Mouse (Mus musculus) adrenal gland (tissue): ENCODE results near the gene Olfr434.
"Not testable (repeated sequence)": the region's sequence is repeated elsewhere in the genome, so short reads cannot be mapped to it uniquely, and the experiment has no call there.

Experiments used
- intact Hi-C: fragments of 180-260 bp; cut with DNase I; formaldehyde crosslinking; loops from one replicate; pipeline ENCODE4 v1.15.1; 2025
- long read RNA-seq, 2 experiments: library from polyadenylated mRNA; unstranded; transcript quantifications; one replicate each; pipeline ENCODE4 v2.0.0; 2020; ENCODE audit warnings: borderline replicate concordance in 1 of 2; ENCODE audit not compliant: insufficient replicate concordance in 1 of 2

Gene Olfr434
- long read RNA-seq, experiment 1: 0 reads
- long read RNA-seq, experiment 2: 0 reads

DNA sequence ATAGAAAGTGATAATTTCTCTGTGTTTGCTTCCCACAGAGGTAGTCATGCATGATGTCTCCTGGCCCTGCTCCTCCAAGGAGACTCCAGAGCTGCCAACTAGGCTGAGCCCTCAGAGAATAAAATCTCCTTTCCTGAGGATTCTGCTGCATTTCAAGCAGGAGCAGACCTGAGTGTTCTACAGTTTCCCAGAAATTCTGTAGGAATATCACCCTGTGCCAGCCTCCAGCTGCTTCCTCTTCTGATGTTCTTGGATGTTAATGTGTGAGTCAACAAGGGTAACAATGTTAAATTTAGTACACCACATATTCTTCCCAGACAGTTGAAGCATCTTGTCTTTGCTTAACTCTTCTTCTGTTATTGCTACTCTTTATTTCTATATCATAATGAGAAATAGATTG lies at the start of gene Olfr434:
TSS of gene Olfr434 (plus strand) at position 149 of the 400 bp plus-strand sequence.
- intact Hi-C loops: not testable (repeated sequence)

DNA sequence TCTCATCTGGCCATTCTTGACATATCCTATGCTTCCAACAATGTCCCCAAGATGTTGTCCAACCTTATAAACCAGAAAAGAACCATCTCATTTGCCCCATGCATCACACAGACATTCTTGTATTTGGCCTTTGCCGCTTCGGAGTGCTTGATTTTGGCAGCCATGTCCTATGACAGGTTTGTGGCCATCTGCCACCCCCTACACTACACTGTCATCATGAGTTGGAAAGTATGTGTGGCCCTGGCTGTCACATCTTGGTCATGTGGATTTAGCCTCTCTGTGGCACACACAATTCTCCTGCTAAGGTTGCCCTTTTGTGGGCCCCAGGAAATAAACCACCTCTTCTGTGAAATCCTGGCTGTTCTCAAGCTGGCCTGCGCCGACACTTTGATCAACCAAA lies 45.6 kb upstream of the Olfr434 start:
- intact Hi-C loops: no loop called here

DNA sequence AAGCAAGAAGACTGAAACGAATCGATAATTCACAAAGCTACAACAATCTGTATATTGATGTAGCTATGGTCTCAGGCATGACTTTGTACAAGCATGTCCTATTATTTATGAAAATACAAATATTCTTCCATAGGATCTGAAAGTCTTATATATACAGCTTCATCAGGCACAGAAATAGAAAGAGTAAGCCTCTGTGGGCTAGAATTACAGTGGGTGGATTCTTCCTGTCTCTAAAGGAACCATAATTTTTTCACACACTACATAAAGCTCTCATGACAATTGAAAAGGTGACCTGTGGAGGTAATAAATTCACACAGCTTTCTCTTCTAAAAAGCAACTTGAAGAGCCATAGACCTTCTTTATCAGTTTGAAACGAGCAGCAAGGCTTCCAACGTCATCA lies 41.0 kb upstream of the Olfr434 start, which contains the start of gene Olfr13:
TSS of gene Olfr13 (plus strand) at position 301 of the 400 bp plus-strand sequence.
- intact Hi-C loops: no loop called here

DNA sequence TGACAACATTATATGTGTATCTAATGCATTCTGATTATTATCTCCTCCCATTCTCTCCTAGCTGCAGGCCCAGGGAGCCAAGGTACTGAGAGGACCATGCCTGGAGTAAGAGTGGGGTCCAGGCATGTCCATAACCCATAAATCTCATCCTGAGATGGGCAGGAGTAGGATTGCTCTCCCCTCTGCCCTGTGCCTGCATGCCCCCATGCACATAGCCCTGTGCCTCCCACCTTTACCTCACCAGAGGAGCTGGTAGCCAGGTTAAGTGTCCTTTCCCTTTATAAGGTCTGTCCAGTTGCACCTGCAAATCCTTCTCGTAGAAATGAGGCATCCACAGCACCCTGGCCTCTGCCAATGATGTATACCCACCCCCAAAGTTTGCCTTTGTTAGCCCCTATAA lies 34.7 kb upstream of the Olfr434 start:
- intact Hi-C loops: no loop called here

DNA sequence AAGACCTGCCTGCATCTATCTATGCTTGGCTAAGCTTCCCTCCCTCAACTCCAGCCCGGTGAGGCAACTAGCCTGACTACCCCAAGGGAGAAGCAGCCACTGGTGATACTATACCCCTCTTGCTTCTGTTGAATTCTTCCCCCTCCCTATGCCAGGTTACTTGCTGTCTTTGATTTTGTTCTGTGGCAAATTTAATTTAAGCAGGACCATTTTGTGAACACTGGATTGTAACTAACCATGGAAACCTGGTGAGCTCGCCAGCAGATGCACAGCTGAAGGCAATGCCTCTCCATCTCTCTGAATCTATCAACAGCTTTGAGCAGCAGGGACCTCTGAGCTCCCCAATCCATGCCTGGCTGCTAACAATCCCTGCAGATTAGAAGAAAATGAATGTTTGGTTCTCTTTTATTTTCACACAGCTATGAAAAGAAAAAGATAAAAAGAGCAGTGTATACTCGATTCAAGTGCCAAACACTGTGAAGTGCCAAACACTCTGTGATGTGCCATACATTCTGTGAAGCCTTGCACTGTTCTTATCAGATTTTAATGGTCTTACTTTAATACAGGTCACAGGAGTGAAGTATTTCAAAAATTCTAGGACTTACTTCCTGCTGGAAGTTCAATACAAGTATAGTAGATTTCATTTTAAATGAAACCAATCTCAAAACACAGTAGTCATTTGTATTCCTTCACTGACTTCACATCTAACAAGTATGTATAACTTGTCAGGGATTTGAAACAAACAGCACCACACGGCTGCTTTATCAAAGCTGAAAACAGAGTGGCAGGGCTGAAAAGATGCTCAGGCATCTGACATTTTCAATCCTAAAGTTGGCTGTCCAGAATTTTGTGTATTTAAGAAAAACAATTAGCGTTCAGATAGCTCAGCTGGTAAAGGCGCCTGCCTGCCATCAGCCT lies 34.0 kb upstream of the Olfr434 start:
- intact Hi-C loops: no loop called here

DNA sequence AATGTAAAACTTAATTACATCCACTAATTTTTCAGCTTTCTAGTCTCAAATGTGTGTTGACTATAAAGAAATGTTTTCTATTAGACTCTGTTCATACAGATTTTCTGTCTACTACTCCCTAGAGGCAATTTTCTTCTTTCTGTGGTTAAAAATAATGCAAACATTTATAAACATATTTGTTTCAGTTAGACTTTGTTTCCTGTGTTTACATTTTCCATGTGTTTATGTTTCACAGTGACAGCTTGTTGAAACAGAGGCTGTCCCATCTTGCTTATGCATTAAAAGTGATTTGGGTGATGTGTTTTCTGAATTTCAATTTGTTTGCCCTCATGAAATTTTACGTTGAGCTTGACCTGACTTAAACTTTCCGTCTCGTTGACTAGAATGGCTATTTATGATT lies 21.8 kb upstream of the Olfr434 start:
- intact Hi-C loops: no loop called here

DNA sequence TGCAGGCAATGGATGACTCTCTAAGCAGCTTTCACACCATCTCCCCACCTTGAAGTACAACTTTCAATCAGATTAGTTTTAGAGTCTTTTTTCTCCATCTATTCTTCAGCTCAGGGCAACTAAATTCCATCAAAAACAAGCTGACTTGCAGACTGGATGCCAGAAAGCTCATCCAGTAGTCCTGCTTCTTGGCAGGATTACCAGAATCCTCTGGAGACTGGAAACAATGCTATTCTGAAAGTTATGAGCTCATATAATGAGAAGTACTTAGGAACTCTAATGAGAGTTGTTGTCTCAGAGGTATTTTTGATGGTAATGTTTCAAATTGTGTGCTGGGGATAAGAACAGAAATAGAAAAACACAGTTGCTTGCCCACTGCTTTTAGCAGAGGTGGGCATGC lies 16.0 kb upstream of the Olfr434 start, which contains the start of gene Olfr435:
TSS of gene Olfr435 (plus strand) at position 366 of the 400 bp plus-strand sequence.
- intact Hi-C loops: no loop called here

DNA sequence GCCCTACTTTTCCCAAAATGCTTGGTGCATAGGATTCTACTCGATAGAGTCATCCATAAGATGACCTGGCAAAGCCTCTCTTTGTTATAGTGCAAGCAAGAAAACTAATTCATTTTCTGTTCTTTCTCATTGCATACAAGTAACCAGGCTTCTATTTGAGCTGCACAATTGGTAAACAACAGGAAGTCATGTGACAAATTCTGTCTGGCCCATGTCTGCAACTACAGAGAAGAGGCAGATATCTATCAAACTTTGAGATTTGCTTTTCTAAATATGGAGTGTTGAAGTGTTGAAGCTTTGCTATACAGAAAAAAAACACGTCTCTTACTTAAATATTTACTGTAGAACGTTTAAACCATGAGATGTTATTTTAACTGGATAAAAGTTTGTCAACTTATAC lies 14.7 kb upstream of the Olfr434 start:
- intact Hi-C loops: no loop called here

DNA sequence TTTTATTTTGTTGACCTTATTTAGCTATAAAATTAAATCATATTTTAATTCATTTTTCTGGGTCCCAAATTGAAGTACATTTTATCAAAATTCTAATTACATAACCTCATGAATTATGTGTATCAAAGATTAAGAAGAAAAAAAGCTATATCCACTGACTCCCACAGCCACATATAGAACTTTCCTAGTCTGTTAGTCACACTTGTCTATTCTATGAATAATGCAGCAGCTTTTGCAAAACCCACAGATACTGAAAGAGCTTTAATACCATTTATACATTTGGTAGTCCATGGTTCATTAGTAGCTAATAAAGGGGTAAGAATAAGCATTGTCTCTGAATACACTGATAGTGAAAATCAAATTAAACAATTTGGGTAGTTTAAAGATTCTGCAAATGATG lies 10.0 kb upstream of the Olfr434 start:
- intact Hi-C loops: no loop called here

DNA sequence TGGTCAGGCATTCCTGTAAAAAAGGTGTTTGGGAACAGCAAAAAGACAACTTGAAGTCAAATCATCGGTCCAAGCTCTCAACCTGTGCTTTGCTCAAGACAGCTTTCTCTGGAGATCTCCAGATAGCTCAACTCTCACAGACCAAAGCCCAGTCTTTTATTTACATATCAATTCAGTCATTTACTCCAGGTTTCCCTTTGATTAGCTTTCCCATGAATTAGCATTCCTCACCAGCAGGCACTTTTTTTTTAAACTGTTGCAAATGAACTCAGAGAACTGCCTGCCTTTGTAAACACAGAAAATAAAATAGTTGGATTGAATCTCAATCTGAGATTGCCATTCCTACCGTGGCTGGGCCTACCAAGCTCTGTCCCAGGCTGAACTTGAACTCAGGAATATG lies 7.5 kb upstream of the Olfr434 start:
- intact Hi-C loops: no loop called here

DNA sequence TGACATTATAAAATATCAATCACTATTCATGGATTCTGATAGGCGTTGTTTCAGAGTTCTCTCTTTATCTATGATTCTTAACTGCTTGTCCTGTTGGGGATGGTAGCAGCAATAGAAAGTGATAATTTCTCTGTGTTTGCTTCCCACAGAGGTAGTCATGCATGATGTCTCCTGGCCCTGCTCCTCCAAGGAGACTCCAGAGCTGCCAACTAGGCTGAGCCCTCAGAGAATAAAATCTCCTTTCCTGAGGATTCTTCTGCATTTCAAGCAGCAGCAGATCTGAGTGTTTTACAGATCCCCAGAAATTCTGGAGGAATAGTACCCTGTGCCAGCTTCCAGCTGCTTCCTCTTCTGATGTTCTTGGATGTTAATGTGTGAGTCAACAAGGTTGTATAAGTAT lies 18.4 kb downstream of the Olfr434 start, which contains the start of gene Olfr47:
TSS of gene Olfr47 (plus strand) at position 275 of the 400 bp plus-strand sequence.
- intact Hi-C loops: not testable (repeated sequence)

DNA sequence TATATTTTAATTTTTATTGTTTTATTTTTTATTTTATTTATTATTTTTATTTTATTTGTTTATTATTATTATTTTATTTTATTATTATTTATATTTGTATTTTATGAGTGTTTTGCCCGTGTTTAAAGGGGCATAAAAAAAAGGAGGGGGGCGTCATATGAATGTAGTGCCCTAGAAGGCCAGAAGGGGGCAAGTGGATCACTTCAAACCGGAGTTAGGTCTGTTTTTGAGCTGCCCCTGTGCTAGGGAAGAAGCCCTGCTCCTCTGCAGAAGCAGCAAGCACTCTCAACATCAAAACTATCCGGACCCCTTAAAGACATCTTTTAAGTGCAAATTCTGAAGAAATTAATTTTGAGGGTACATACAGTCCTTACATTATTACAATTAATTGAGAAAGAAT lies 29.2 kb downstream of the Olfr434 start:
- intact Hi-C loops: no loop called here

DNA sequence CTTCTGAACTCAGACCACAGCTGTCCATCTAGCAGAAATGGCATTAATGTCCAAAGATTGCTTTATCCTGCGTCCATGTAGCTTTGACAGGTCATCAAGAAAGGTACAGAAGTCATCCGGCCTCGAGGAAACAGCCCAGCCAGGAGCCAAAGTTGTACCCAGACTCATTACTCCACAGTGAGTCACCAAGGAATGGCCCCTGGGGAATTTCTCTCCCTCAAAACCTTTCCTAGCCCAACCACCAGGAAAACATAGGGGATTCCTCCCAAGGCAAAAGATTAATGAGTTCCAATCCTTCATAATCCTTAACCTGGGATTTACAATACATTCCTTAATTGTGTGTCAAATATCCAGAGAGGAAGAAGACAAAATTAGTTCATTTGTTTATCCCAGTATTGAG lies 34.6 kb downstream of the Olfr434 start:
- intact Hi-C loops: no loop called here

DNA sequence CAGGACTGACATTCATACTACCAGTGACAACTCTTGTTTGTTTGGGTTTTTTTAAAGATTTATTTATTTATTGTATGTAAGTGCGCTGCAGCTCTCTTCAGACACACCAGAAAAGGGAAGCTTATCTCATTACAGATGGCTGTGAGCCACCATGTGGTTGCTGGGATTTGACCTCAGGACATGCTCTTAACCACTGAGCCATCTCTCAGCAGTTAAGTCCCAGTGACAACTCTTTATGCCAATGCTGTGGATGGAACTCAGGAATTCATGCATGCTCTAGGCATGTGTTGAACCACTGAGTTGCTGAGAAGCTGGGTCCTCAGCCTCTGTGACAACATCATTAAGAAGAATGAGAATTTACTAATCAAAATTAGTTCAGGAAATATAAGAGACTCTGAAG lies 40.2 kb downstream of the Olfr434 start:
- intact Hi-C loops: no loop called here

DNA sequence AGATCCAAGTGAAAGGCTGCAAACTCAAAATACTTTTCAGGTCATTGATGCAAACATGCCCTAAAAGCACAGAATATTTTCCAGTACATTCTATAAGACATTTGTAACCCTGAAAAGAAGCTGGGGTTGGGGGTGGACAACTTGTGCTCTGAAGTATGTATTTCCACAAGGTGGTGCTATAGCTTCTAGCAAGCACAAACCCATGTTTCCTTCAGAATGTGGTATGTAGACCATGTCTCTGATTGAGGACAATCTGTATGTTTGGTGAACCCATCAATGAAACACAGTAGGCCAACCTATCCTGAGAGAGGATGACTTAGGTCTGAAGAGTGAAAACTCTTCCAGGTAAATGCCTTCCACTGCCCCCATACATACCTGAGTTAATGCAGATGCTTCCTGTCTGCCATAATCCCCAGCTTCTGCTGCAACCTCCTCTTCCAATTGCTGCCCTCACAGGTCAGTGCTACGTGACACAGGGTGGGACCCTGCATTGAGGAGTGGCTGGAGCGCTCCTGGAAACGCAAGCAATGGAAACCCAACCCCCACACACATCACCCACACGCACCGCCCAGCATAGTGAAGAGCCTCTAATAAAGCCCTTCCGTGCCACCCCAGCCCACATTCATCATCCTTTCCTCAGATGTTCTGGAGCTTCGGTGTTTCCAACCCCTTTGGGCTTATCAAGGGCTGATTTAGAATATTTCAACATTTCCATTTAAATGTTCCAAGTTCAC lies 41.5 kb downstream of the Olfr434 start:
- intact Hi-C loops: loop anchor here (1.0 to 2.0 kb wide), 2 partner anchors 24 to 42 kb away; no protein-coding TSS in a partner anchor

DNA sequence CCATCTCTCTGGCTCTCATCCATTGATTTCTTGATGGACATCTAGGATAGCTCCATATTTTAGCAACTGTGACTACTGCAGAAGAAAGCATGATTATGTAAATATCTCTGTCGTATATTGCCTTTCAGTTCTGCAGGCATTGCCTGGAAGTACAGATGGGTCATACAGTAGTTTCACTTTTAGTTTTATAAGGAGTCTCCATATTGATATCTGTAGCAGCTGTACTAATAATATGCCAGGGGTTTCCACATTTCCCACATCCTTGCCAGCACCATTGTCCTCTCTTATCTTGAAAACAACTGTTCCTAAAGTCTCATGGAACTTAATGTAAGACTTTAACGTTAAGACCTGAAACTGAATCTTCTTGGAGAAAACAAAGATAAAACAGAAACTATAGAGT lies 47.9 kb downstream of the Olfr434 start:
- intact Hi-C loops: no loop called here

DNA sequence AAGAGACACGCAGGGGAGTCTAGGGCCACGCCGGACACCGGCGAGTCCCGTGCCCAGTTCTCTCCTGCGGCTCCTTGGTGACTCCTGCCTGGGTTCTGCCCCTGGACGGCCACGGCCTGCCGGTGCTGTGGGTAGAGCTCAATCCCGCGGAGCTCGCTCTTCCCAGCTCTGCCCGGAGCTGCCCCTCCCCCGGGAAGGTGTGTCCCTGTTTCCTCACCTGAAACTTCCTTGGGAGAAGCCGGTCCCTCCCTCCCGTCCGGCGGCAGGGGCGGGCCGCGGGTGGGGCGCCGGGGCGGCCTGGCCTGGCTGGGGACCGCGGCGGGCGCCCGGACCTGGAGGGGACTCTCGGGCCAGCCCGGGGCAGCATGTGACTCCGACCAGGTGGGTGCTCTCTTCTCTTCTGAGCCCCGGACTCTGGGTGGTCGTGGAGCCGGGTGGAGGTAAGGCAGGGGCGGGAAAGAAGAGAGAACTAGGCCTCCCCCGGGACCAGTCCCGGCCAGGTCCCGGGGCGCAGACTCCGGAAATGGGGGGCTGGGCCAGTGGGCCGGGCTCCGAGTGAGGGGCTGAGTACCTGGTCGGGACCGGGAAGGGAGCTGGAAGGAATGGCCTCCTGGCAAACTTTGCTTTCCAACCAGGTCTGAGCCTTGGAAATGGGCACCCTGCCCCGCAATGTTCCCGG lies 52.7 kb downstream of the Olfr434 start, which contains the start of gene Arhgef5:
TSS of gene Arhgef5 (plus strand) at position 220 of the 679 bp plus-strand sequence.
- intact Hi-C loops: no loop called here

DNA sequence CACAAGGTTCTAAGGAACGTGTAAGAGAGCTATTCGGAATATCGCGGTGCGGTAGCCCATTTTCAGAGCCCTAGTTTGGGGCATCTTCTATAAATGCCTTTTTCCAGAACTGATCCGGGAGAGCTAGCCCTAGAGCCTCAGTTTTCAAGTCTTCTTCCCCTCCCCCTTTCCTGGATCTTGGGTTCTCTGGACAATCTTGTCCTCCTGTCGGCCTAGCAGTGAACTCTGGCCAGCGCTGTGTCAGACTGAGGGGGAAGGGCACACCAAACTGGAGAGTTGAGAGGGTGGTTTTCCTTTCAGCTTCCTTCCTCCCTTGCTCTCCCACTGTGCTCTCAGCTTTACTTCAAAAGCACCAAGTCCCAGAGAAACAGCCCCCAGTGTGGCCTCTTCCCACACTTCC lies 53.5 kb downstream of the Olfr434 start:
- intact Hi-C loops: no loop called here
